Mouse (Mus musculus): ENCODE results near the gene Rassf2.

GRCm38 (mm10) chr2:132006561-132007474, 23.2 kb downstream of the Rassf2 start:
- TF ChIP-seq CTCF (IDR thresholded peaks at IDR 0.05; ENCODE audit: insufficient read depth, low read length): no peak
- no peak for TF ChIP-seq POLR2A (IDR thresholded peaks at IDR 0.05; ENCODE audit: borderline replicate concordance, extremely low read depth, low read depth, low read length)

Data from lung, adult 2 months (tissue).